Mouse (Mus musculus) liver, embryonic 16.5 days (tissue): ENCODE data around the gene Il10. TPM values are rescaled to one million over a fixed set of nuclear protein-coding genes. Genes with fewer than 3 reads are reported as not detected.

Source experiments
- ATAC-seq: fragments of 200-750 bp; cut with Nextera tagmentation; 2 replicates; pipeline ENCODE4 v1.8.0; 2017; ENCODE audit warnings: low read depth, mild to moderate bottlenecking, moderate number of reproducible peaks, moderate library complexity
- H3K27ac ChIP-seq: fragments of 300-500 bp; sonication (generic); 2 replicates; pipeline ENCODE4 v1.5.1; 2014; ENCODE audit warnings: mild to moderate bottlenecking, low read length
- H3K27me3 ChIP-seq: fragments of 300-500 bp; sonication (generic); 2 replicates; pipeline ENCODE4 v1.6.1; 2014; ENCODE audit warnings: low read depth, low read length, mixed read lengths; ENCODE audit not compliant: control insufficient read depth, insufficient read depth
- H3K36me3 ChIP-seq: fragments of 300-500 bp; sonication (generic); 2 replicates; pipeline ENCODE4 v1.6.1; 2014; ENCODE audit warnings: mild to moderate bottlenecking; ENCODE audit not compliant: control insufficient read depth, insufficient read depth
- H3K4me1 ChIP-seq: fragments of 300-500 bp; sonication (generic); 2 replicates; pipeline ENCODE4 v1.6.1; 2014; ENCODE audit warnings: low read depth, low read length, mixed read lengths; ENCODE audit not compliant: control insufficient read depth
- H3K4me2 ChIP-seq: fragments of 300-500 bp; sonication (generic); 2 replicates; pipeline ENCODE4 v1.6.1; 2014; ENCODE audit warnings: low read depth, low read length, mixed read lengths
- H3K4me3 ChIP-seq: fragments of 300-500 bp; sonication (generic); 2 replicates; pipeline ENCODE4 v1.5.1; 2014; ENCODE audit warnings: low read depth, mild to moderate bottlenecking, low read length
- H3K9ac ChIP-seq: fragments of 300-500 bp; sonication (generic); 2 replicates; pipeline ENCODE4 v1.6.1; 2014; ENCODE audit warnings: low read depth, low read length
- H3K9me3 ChIP-seq: fragments of 300-500 bp; sonication (generic); replicated peaks from 2 replicates; pipeline ENCODE4 v1.6.1; 2016; ENCODE audit warnings: low read length; ENCODE audit not compliant: control insufficient read depth
- WGBS: fragments of 180-500 bp; shearing (Covaris S2); extraction: QIAGEN DNeasy Blood & Tissue Kit; methylation state at CpG from one replicate; pipeline ENCODE4 v1.1.7; 2014; ENCODE audit not compliant: insufficient replicate concordance; 5-methylcytosine and 5-hydroxymethylcytosine counted together
- polyA plus RNA-seq: library from polyadenylated mRNA; unstranded; fragments of >200 nt; fragmentation: Nextera tagmentation; extraction: Ambion mirVana; gene quantifications from 2 replicates; pipeline ENCODE4 v1.2.1, GENCODE M21; 2015

Gene Il10
- polyA plus RNA-seq, 1 experiment from 2014 or later: not detected

DNA sequence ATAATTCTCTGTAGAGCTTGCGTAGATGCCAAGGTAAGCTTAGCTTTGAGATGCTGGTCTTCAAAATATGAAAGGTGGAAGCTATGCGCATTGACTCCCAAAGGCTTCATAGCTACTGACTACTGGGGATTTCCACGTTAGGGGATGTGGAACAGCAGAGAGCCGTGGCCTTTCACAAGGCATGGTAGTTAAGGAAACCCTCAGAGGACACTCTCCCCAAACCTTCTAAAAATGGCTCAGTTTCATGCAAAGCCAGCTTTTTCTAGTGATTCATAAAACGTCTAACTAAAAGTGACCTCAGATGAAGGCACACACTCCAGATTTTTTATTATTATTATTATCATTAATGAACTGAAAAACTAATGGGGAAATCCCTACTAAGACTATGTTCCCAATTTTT lies 30.4 kb downstream of the Il10 start:
- no peaks in the 10 kb centered on the region for H3K9me3 ChIP-seq
- WGBS: 67% methylated on average over 5 of the region's 5 CpGs
- no peak for ATAC-seq
- no peaks in the 10 kb centered on the region for H3K4me1 ChIP-seq
- no peak overlapping the region for H3K4me3 ChIP-seq
- no peaks in the 10 kb centered on the region for H3K27me3 ChIP-seq
- H3K9ac ChIP-seq: no peak overlapping the region
- no peak overlapping the region for H3K27ac ChIP-seq
- no peak overlapping the region for H3K4me2 ChIP-seq
- peaks cover 8% of the 10 kb centered on the region for H3K36me3 ChIP-seq

- H3K9me3 ChIP-seq: no peaks in the 10 kb centered on the region
- no peak for ATAC-seq
- WGBS: 60% methylated on average over 5 of the region's 5 CpGs
These were observed 31.0 kb downstream of the Il10 start for GRCm38 (mm10) chr1:131050617-131051016.

DNA sequence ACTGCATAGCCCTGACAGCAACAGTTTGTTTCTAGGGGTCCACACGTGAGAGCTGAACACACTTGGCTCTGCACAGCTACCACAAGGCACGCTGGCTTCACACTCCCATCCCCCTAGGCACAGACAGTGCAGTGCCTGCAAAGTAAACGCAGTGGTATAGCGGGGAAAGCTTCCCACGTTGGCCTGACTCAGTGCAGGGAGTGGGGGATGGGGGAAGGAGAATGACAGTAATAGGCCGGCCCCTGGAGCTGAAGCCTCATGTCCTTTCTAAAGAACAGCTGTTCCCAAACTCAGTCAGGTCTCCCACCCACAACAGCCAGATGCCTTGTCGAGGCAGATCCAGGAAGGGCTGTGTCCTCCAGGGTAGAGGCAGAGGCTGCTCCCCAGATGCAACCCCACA lies 31.4 kb downstream of the Il10 start:
- no peak for ATAC-seq
- Histone ChIP-seq H3K9ac (no peak overlapping the region), H3K27ac (no peak overlapping the region), H3K36me3 (peaks cover 12% of the 10 kb centered on the region), H3K4me2 (no peak overlapping the region), H3K4me1 (no peaks in the 10 kb centered on the region), H3K9me3 (no peaks in the 10 kb centered on the region), H3K27me3 (no peaks in the 10 kb centered on the region), H3K4me3 (no peak overlapping the region)
- WGBS: 51% methylated on average over 7 of the region's 7 CpGs

More at GRCm38 (mm10) chr1:131050617-131051016, 31.0 kb downstream of the Il10 start:
- H3K27ac ChIP-seq: no peak overlapping the region
- no peak overlapping the region for H3K9ac ChIP-seq
- H3K4me1 ChIP-seq: no peaks in the 10 kb centered on the region
- H3K4me2 ChIP-seq: no peak overlapping the region
- H3K36me3 ChIP-seq: peaks cover 12% of the 10 kb centered on the region
- no peaks in the 10 kb centered on the region for H3K27me3 ChIP-seq
- H3K4me3 ChIP-seq: no peak overlapping the region

- ATAC-seq: peak; percentile 35
- Histone ChIP-seq H3K27ac (no peak overlapping the region), H3K9me3 (no peaks in the 10 kb centered on the region)
These were observed 33.6 kb downstream of the Il10 start for GRCm38 (mm10) chr1:131053239-131053638.

DNA sequence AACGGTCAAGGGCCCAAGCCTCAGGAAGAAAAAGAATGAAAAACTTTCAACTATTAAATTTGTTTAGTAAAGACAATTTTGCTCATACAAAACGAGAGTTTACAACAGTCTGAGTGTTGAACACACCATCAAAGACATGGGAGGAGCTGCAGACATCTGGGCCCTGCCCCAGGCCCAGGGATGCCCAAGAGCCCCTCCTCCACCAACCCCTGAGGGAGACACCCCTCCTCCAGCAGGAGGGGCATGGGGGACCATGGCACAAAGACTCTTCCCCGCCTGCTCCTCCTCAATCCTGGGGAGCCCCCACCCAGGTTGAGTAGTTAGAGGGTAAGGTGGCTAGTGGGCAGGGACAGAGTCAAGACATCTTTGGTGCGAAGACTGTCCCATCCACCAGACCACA lies 34.0 kb downstream of the Il10 start:
- Histone ChIP-seq H3K9ac (no peak overlapping the region), H3K4me3 (no peak overlapping the region), H3K9me3 (no peaks in the 10 kb centered on the region), H3K4me2 (no peak overlapping the region), H3K36me3 (peaks cover 19% of the 10 kb centered on the region), H3K4me1 (no peaks in the 10 kb centered on the region), H3K27ac (no peak overlapping the region), H3K27me3 (no peaks in the 10 kb centered on the region)
- no peak for ATAC-seq
- 62% methylated on average over 4 of the region's 4 CpGs for WGBS

More at GRCm38 (mm10) chr1:131053239-131053638, 33.6 kb downstream of the Il10 start:
- no peaks in the 10 kb centered on the region for H3K27me3 ChIP-seq
- no peak overlapping the region for H3K9ac ChIP-seq
- no peak overlapping the region for H3K4me3 ChIP-seq
- no peaks in the 10 kb centered on the region for H3K4me1 ChIP-seq
- H3K4me2 ChIP-seq: no peak overlapping the region
- 15% methylated on average over 8 of the region's 8 CpGs for WGBS
- H3K36me3 ChIP-seq: peaks cover 19% of the 10 kb centered on the region

DNA sequence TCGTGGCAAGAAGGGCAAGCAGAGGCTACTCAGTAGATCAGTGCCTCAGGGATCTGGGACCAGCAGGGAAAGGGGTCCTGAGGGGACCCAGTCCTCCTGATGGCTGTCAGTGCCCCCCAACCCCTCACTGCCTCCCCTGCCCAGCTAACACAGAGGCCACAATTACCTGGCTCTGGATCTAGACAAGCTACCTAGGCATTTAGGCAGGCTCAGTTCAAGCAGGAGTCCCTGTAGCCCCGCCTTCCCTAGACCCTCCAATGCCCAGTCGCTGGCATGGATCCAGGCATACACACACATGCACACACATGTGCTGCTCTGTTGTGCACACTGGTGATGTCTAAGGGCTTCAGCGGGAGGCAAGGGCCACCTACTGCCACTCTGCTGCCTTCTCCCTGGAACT lies 34.6 kb downstream of the Il10 start:
- Histone ChIP-seq H3K27me3 (no peaks in the 10 kb centered on the region), H3K4me3 (no peak overlapping the region), H3K4me1 (no peaks in the 10 kb centered on the region), H3K27ac (no peak overlapping the region), H3K36me3 (peaks cover 19% of the 10 kb centered on the region), H3K9me3 (no peaks in the 10 kb centered on the region), H3K4me2 (no peak overlapping the region), H3K9ac (no peak overlapping the region)
- no peak for ATAC-seq
- 72% methylated on average over 4 of the region's 4 CpGs for WGBS

GRCm38 (mm10) chr1:131058431-131058830 lies 38.8 kb downstream of the Il10 start:
- Histone ChIP-seq H3K27ac (no peak overlapping the region), H3K4me3 (no peak overlapping the region), H3K4me1 (peaks cover 23% of the 10 kb centered on the region), H3K4me2 (no peak overlapping the region), H3K9ac (no peak overlapping the region), H3K9me3 (no peaks in the 10 kb centered on the region), H3K36me3 (peaks cover 19% of the 10 kb centered on the region), H3K27me3 (no peaks in the 10 kb centered on the region)
- 71% methylated on average over 7 of the region's 7 CpGs for WGBS
- no peak for ATAC-seq

- peaks cover 27% of the 10 kb centered on the region for H3K4me1 ChIP-seq
- peaks cover 17% of the 10 kb centered on the region for H3K36me3 ChIP-seq
- H3K4me2 ChIP-seq: no peak overlapping the region
- no peak for ATAC-seq
- H3K4me3 ChIP-seq: no peak overlapping the region
- H3K9me3 ChIP-seq: no peaks in the 10 kb centered on the region
- H3K9ac ChIP-seq: no peak overlapping the region
- no peaks in the 10 kb centered on the region for H3K27me3 ChIP-seq
- WGBS: 61% methylated on average over 1 of the region's 1 CpGs
- no peak overlapping the region for H3K27ac ChIP-seq
These were observed 39.8 kb downstream of the Il10 start for GRCm38 (mm10) chr1:131059411-131059810.

GRCm38 (mm10) chr1:131059841-131060240 lies 40.2 kb downstream of the Il10 start:
- H3K9me3 ChIP-seq: no peaks in the 10 kb centered on the region
- no peak overlapping the region for H3K4me2 ChIP-seq
- H3K27ac ChIP-seq: no peak overlapping the region
- no peak overlapping the region for H3K9ac ChIP-seq
- WGBS: 89% methylated on average over 5 of the region's 5 CpGs
- H3K4me1 ChIP-seq: peaks cover 29% of the 10 kb centered on the region
- no peak overlapping the region for H3K4me3 ChIP-seq
- no peak for ATAC-seq
- peaks cover 13% of the 10 kb centered on the region for H3K36me3 ChIP-seq
- H3K27me3 ChIP-seq: no peaks in the 10 kb centered on the region
